Mouse (Mus musculus): ENCODE results near the gene Spns3. TPM values are rescaled to one million over a fixed set of nuclear protein-coding genes. Genes with fewer than 3 reads are reported as not detected.
A peak's percentile ranks its signal among the peaks of the same experiment; 100 is the strongest.

The Spns3 gene
- polyA plus RNA-seq, 1 experiment from 2014 or later: 12.2 TPM

GRCm38 (mm10) chr11:72542586-72542985, 7.7 kb downstream of the Spns3 start:
- H3K9me3 ChIP-seq (ENCODE audit: control insufficient read depth): no peaks in the 10 kb centered on the region
- WGBS: 86% methylated on average over 1 of the region's 1 CpGs
- H3K36me3 ChIP-seq (ENCODE audit: control insufficient read depth, insufficient read depth): no peaks in the 10 kb centered on the region
- no peak overlapping the region for H3K4me3 ChIP-seq (ENCODE audit: low read depth, low read length)
- H3K9ac ChIP-seq (ENCODE audit: low read depth, low read length): no peak overlapping the region
- no peak overlapping the region for H3K4me2 ChIP-seq (replicated peaks; ENCODE audit: low read depth)
- no peak overlapping the region for H3K27ac ChIP-seq (ENCODE audit: low read depth, low read length)
- H3K4me1 ChIP-seq (replicated peaks; ENCODE audit: control insufficient read depth, insufficient read depth, low read length): peaks cover 8% of the 10 kb centered on the region; the same call in 1 of the 2 replicates
- no peaks in the 10 kb centered on the region for H3K27me3 ChIP-seq (replicated peaks; ENCODE audit: control insufficient read depth, insufficient read depth, low read length)
- ATAC-seq: no peak
- TF ChIP-seq CTCF (IDR thresholded peaks at IDR 0.05; ENCODE audit: low read depth): no peak

GRCm38 (mm10) chr11:72541928-72542327, 8.4 kb downstream of the Spns3 start:
- ATAC-seq: no peak
- Histone ChIP-seq H3K27me3 (replicated peaks; ENCODE audit: control insufficient read depth, insufficient read depth, low read length) (no peaks in the 10 kb centered on the region), H3K36me3 (ENCODE audit: control insufficient read depth, insufficient read depth) (no peaks in the 10 kb centered on the region), H3K9ac (ENCODE audit: low read depth, low read length) (no peak overlapping the region), H3K4me1 (replicated peaks; ENCODE audit: control insufficient read depth, insufficient read depth, low read length) (peaks cover 13% of the 10 kb centered on the region; the same call in 1 of the 2 replicates), H3K4me2 (replicated peaks; ENCODE audit: low read depth) (no peak overlapping the region), H3K4me3 (ENCODE audit: low read depth, low read length) (no peak overlapping the region), H3K27ac (ENCODE audit: low read depth, low read length) (no peak overlapping the region), H3K9me3 (ENCODE audit: control insufficient read depth) (no peaks in the 10 kb centered on the region)
- no peak for TF ChIP-seq CTCF (IDR thresholded peaks at IDR 0.05; ENCODE audit: low read depth)
- WGBS: 58% methylated on average over 10 of the region's 10 CpGs

- no peak overlapping the region for H3K27ac ChIP-seq (ENCODE audit: low read depth, low read length)
- H3K9me3 ChIP-seq (ENCODE audit: control insufficient read depth): no peaks in the 10 kb centered on the region
- no peaks in the 10 kb centered on the region for H3K36me3 ChIP-seq (ENCODE audit: control insufficient read depth, insufficient read depth)
- peaks cover 13% of the 10 kb centered on the region; the same call in 1 of the 2 replicates for H3K4me1 ChIP-seq (replicated peaks; ENCODE audit: control insufficient read depth, insufficient read depth, low read length)
- no peak overlapping the region for H3K4me2 ChIP-seq (replicated peaks; ENCODE audit: low read depth)
- 77% methylated on average over 6 of the region's 6 CpGs for WGBS
- no peak for TF ChIP-seq CTCF (IDR thresholded peaks at IDR 0.05; ENCODE audit: low read depth)
- ATAC-seq: no peak
- H3K4me3 ChIP-seq (ENCODE audit: low read depth, low read length): no peak overlapping the region
- no peak overlapping the region for H3K9ac ChIP-seq (ENCODE audit: low read depth, low read length)
- H3K27me3 ChIP-seq (replicated peaks; ENCODE audit: control insufficient read depth, insufficient read depth, low read length): no peaks in the 10 kb centered on the region
These were observed 9.9 kb downstream of the Spns3 start for GRCm38 (mm10) chr11:72540437-72540836.

DNA sequence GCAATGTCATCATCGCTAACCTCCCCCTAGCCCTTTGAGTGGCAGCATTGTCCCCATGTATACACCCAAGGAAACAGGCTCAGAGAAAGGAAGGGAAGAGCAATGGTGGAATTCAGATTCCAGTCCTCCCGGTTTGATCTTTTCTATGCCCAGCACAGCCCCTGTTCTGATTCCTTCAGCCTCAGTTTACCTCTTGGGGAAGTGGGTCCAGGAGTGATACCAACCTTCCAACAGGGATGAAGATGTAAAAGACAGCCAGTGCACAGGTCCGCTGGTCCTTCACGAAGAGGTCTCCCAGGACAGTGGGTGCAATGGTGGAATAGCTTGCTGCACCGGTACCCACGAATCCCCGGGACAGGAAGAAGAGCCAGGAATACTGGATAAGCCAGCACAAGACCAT, 11.5 kb downstream of the Spns3 start:
- Histone ChIP-seq H3K9me3 (ENCODE audit: control insufficient read depth) (no peaks in the 10 kb centered on the region), H3K27me3 (replicated peaks; ENCODE audit: control insufficient read depth, insufficient read depth, low read length) (no peaks in the 10 kb centered on the region), H3K4me2 (replicated peaks; ENCODE audit: low read depth) (no peak overlapping the region), H3K9ac (ENCODE audit: low read depth, low read length) (no peak overlapping the region), H3K27ac (ENCODE audit: low read depth, low read length) (no peak overlapping the region), H3K4me1 (replicated peaks; ENCODE audit: control insufficient read depth, insufficient read depth, low read length) (peaks cover 13% of the 10 kb centered on the region; the same call in 1 of the 2 replicates), H3K4me3 (ENCODE audit: low read depth, low read length) (no peak overlapping the region), H3K36me3 (ENCODE audit: control insufficient read depth, insufficient read depth) (no peaks in the 10 kb centered on the region)
- TF ChIP-seq CTCF (IDR thresholded peaks at IDR 0.05; ENCODE audit: low read depth): no peak
- WGBS: 88% methylated on average over 7 of the region's 7 CpGs
- no peak for ATAC-seq

DNA sequence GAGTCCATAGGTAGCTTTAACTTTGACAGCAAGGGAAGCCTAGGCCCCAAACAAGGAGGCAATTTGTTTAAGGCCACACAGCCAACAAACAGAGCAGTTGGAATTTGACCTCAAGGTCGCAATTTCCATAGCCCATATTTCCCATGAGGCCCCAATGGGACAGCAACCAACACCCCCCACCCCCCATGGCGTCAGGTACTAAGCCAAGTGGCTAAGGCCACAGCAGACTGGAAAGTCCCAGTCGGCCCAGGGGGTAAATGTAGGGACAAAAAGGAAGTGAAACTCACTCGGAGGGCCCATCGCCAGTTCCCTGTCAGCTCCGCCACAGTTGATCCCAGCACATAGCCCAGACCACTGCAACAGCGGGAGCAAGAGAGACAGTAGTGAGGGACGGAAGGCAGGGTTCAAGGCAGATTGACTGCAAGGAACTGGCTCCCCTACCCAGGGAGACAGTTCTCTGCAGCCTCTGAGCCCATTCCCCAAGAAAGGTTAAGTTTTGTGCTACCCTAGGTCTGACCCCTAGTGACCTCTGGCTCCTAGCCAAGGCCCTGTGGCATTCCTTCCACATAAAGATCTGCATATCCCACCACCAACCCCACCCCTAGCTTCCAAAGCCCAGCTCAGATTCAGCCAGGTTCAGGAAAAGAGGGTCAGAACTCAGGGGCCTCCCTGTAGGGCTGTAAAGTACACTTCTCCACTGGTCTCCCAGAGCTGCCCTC, 12.1 kb downstream of the Spns3 start:
- H3K36me3 ChIP-seq (ENCODE audit: control insufficient read depth, insufficient read depth): no peaks in the 10 kb centered on the region
- no peaks in the 10 kb centered on the region for H3K27me3 ChIP-seq (replicated peaks; ENCODE audit: control insufficient read depth, insufficient read depth, low read length)
- ATAC-seq: peak; percentile 65
- no peak for TF ChIP-seq CTCF (IDR thresholded peaks at IDR 0.05; ENCODE audit: low read depth)
- H3K4me3 ChIP-seq (ENCODE audit: low read depth, low read length): no peak overlapping the region
- WGBS: 50% methylated on average over 8 of the region's 8 CpGs
- H3K9ac ChIP-seq (ENCODE audit: low read depth, low read length): no peak overlapping the region
- H3K9me3 ChIP-seq (ENCODE audit: control insufficient read depth): no peaks in the 10 kb centered on the region
- peak overlapping the region; percentile 18; the same call in 1 of the 2 replicates for H3K4me2 ChIP-seq (replicated peaks; ENCODE audit: low read depth)
- H3K27ac ChIP-seq (ENCODE audit: low read depth, low read length): no peak overlapping the region; the same call in 1 of the 2 replicates
- peaks cover 13% of the 10 kb centered on the region; the same call in 1 of the 2 replicates for H3K4me1 ChIP-seq (replicated peaks; ENCODE audit: control insufficient read depth, insufficient read depth, low read length)

- no peak; the same call in 1 of the 2 replicates for ATAC-seq
- no peak overlapping the region for H3K9ac ChIP-seq (ENCODE audit: low read depth, low read length)
- H3K9me3 ChIP-seq (ENCODE audit: control insufficient read depth): no peaks in the 10 kb centered on the region
- no peak for TF ChIP-seq CTCF (IDR thresholded peaks at IDR 0.05; ENCODE audit: low read depth)
- no peaks in the 10 kb centered on the region for H3K27me3 ChIP-seq (replicated peaks; ENCODE audit: control insufficient read depth, insufficient read depth, low read length)
- H3K4me1 ChIP-seq (replicated peaks; ENCODE audit: control insufficient read depth, insufficient read depth, low read length): peaks cover 13% of the 10 kb centered on the region; the same call in 1 of the 2 replicates
- H3K4me3 ChIP-seq (ENCODE audit: low read depth, low read length): no peak overlapping the region
- no peaks in the 10 kb centered on the region for H3K36me3 ChIP-seq (ENCODE audit: control insufficient read depth, insufficient read depth)
- no peak overlapping the region for H3K4me2 ChIP-seq (replicated peaks; ENCODE audit: low read depth)
- 93% methylated on average over 2 of the region's 2 CpGs for WGBS
- no peak overlapping the region; the same call in 1 of the 2 replicates for H3K27ac ChIP-seq (ENCODE audit: low read depth, low read length)
These were observed 12.8 kb downstream of the Spns3 start for GRCm38 (mm10) chr11:72537503-72537902.
